In genomic region chr19:53248023-53248494, GRCm38 (mm10) we compare ENCODE assay signal across 8 mouse cellular contexts.
DNase-seq lines count a peak whose midpoint lies in the region; ATAC-seq lines count a peak whose summit lies in the region.

No protein-coding gene starts in this region.

- peak overlapping the region; percentile 59 for H3K27ac ChIP-seq in heart, embryonic 10.5 days
- H3K27ac ChIP-seq in limb, embryonic 13.5 days: no peak overlapping the region
- H3K27ac ChIP-seq in midbrain, embryonic 15.5 days: no peak overlapping the region
- H3K27ac ChIP-seq in stomach, embryonic 14.5 days (ENCODE audit: low read length): no peak overlapping the region

- no peaks in the 10 kb centered on the region for H3K27me3 ChIP-seq in heart, embryonic 10.5 days (ENCODE audit: insufficient read depth, poor library complexity, severe bottlenecking)
- no peaks in the 10 kb centered on the region for H3K27me3 ChIP-seq in limb, embryonic 13.5 days
- H3K27me3 ChIP-seq in midbrain, embryonic 15.5 days (replicated peaks): no peaks in the 10 kb centered on the region
- no peaks in the 10 kb centered on the region for H3K27me3 ChIP-seq in stomach, embryonic 14.5 days (ENCODE audit: control insufficient read depth, insufficient read depth, low read length)

- WGBS in heart, embryonic 10.5 days: 17% methylated on average over 11 of the region's 11 CpGs
- WGBS in limb, embryonic 13.5 days: 17% methylated on average over 11 of the region's 11 CpGs
- WGBS in midbrain, embryonic 15.5 days: 8% methylated on average over 11 of the region's 11 CpGs
- 17% methylated on average over 11 of the region's 11 CpGs for WGBS in stomach, embryonic 14.5 days

- H3K4me1 ChIP-seq in heart, embryonic 10.5 days: no peaks in the 10 kb centered on the region
- peaks cover 4% of the 10 kb centered on the region for H3K4me1 ChIP-seq in limb, embryonic 13.5 days
- H3K4me1 ChIP-seq in midbrain, embryonic 15.5 days: peaks cover 4% of the 10 kb centered on the region
- no peaks in the 10 kb centered on the region for H3K4me1 ChIP-seq in stomach, embryonic 14.5 days (ENCODE audit: control insufficient read depth, insufficient read depth, low read length)

- H3K36me3 ChIP-seq in heart, embryonic 10.5 days: peaks cover 48% of the 10 kb centered on the region
- peaks cover 39% of the 10 kb centered on the region for H3K36me3 ChIP-seq in limb, embryonic 13.5 days
- no peaks in the 10 kb centered on the region for H3K36me3 ChIP-seq in midbrain, embryonic 15.5 days (replicated peaks)
- H3K36me3 ChIP-seq in stomach, embryonic 14.5 days (ENCODE audit: control insufficient read depth, insufficient read depth, low read length): peaks cover 24% of the 10 kb centered on the region

- peak overlapping the region; percentile 39 for H3K4me2 ChIP-seq in limb, embryonic 13.5 days (replicated peaks)
- peak overlapping the region; percentile 46 for H3K4me2 ChIP-seq in midbrain, embryonic 15.5 days
- H3K4me2 ChIP-seq in stomach, embryonic 14.5 days (replicated peaks; ENCODE audit: low read depth, low read length): no peak overlapping the region

- H3K4me3 ChIP-seq in heart, embryonic 10.5 days: no peak overlapping the region
- no peak overlapping the region for H3K4me3 ChIP-seq in limb, embryonic 13.5 days
- 0 out of 2 replicates have a peak overlapping the region, but pooled peaks have one; percentile 12 for H3K4me3 ChIP-seq in midbrain, embryonic 15.5 days
- H3K4me3 ChIP-seq in stomach, embryonic 14.5 days (ENCODE audit: low read depth, low read length): no peak overlapping the region

- no peak overlapping the region for H3K9ac ChIP-seq in limb, embryonic 13.5 days
- 0 out of 2 replicates have a peak overlapping the region, but pooled peaks have one; percentile 4 for H3K9ac ChIP-seq in midbrain, embryonic 15.5 days
- H3K9ac ChIP-seq in stomach, embryonic 14.5 days (replicated peaks; ENCODE audit: low read depth, low read length): no peak overlapping the region

- ATAC-seq in limb, embryonic 13.5 days (ENCODE audit: low FRiP score, low read depth): peak; percentile 49; the same call in 1 of the 2 replicates
- no peak for ATAC-seq in midbrain, embryonic 15.5 days (replicated peaks)
- 0 out of 2 replicates have a peak, but pooled peaks have one; percentile 18 for ATAC-seq in stomach, embryonic 14.5 days (ENCODE audit: insufficient number of reproducible peaks, insufficient read depth, low FRiP score, low read depth)

- H3K9me3 ChIP-seq in heart, embryonic 10.5 days: no peaks in the 10 kb centered on the region
- no peaks in the 10 kb centered on the region for H3K9me3 ChIP-seq in limb, embryonic 13.5 days
- H3K9me3 ChIP-seq in midbrain, embryonic 15.5 days: no peaks in the 10 kb centered on the region
- no peaks in the 10 kb centered on the region for H3K9me3 ChIP-seq in stomach, embryonic 14.5 days (ENCODE audit: control insufficient read depth, low read depth, low read length)

- peak; percentile 84 for DNase-seq in 416B (ENCODE audit: low read depth)
- DNase-seq in T-cell, adult 2 months (ENCODE audit: low spot score): peak; percentile 53
- DNase-seq in embryo, embryonic 10.5 days (ENCODE audit: low spot score): peak; percentile 88
- DNase-seq in heart, embryonic 10.5 days (ENCODE audit: low spot score): no peak
- peak; percentile 64 for DNase-seq in kidney, adult 18-20 months
